Mouse (Mus musculus): ENCODE results near the gene Gm28635. TPM values are rescaled to one million over a fixed set of nuclear protein-coding genes. Genes with fewer than 3 reads are reported as not detected.

Gene Gm28635
- not detected in 2 replicates for polyA plus RNA-seq (2011; ENCODE audit: insufficient read depth, insufficient read length, low replicate concordance, missing spikeins)

- TF ChIP-seq CTCF (IDR thresholded peaks at IDR 0.05; ENCODE audit: control insufficient read depth, insufficient read depth, low read length) (no peak), POLR2A (IDR thresholded peaks at IDR 0.05; ENCODE audit: borderline replicate concordance, control insufficient read depth, low read depth, low read length) (peak; percentile 44; the same call in 1 of the 2 replicates)
- H3K4me3 ChIP-seq (replicated peaks; ENCODE audit: control insufficient read depth, low read depth, low read length) = peak within 1 kb of the TSS; percentile 98
- H3K4me1 ChIP-seq (ENCODE audit: control insufficient read depth, insufficient read depth, low read length) = no peaks in the 10 kb centered on the region; the same call in 1 of the 2 replicates
- WGBS = under 1% methylated on average over 44 of the region's 44 CpGs
- H3K27ac ChIP-seq (ENCODE audit: control insufficient read depth, insufficient read depth, low read depth, low read length, poor library complexity) = peak within 1 kb of the TSS; percentile 20; the same call in 1 of the 2 replicates
These were observed at the start of gene Gm28635, which contains the start of gene Med19 for GRCm38 (mm10) chr2:84677968-84678880. Gene Gm28635, minus strand, starts transcription at chr2:84678041. Gene Med19, plus strand, starts transcription at chr2:84678402.

DNA sequence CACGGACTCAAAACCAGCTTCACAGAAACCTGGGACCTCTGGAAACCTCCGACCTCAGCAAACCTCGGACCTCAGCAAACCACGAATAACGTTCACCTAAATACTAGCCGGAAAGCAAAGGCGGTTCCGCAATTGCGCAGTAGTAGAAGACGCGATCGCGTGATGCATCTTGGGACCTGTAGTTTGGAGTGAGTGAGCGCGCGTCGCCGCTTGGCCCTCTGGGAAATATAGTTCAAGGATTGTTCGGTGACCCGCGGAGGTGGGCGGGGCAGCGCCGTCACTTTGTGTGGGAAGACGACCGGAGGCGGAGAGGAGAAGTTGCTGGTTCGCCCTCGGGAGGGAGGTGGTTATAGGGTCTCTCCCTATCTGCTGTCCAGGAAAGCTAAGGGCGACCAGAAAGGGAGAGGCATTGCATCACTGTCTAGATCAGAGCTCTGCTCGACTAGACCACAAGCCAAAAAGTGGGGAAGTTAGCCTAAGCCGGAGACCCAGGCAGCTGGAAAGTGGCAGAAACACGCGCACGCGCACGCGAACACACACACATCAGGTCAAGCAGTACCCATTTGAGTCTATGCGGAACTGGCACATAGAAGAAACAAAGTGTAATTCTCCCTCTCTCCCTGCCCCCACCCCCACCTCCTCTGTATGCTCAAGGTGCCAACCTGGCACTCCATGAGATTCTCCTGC lies 49.5 kb upstream of the Gm28635 start, which contains the start of gene Clp1:
Clp1 (minus strand) TSS at position 179 of the 687 bp plus-strand sequence.
- no peaks in the 10 kb centered on the region for H3K4me1 ChIP-seq (ENCODE audit: control insufficient read depth, insufficient read depth, low read length)
- peak within 1 kb of the TSS; percentile 94 for H3K27ac ChIP-seq (ENCODE audit: control insufficient read depth, insufficient read depth, low read depth, low read length, poor library complexity)
- TF ChIP-seq POLR2A (IDR thresholded peaks at IDR 0.05; ENCODE audit: borderline replicate concordance, control insufficient read depth, low read depth, low read length) = peak; percentile 90
- 0 out of 2 replicates have a peak, but pooled peaks have one; percentile 16 for TF ChIP-seq CTCF (IDR thresholded peaks at IDR 0.05; ENCODE audit: control insufficient read depth, insufficient read depth, low read length)
- peak within 1 kb of the TSS; percentile 90 for H3K4me3 ChIP-seq (replicated peaks; ENCODE audit: control insufficient read depth, low read depth, low read length)
- WGBS = under 1% methylated on average over 39 of the region's 39 CpGs

GRCm38 (mm10) chr2:84726716-84727115 lies 48.9 kb upstream of the Gm28635 start:
- peak overlapping the region; percentile 76 for H3K4me3 ChIP-seq (replicated peaks; ENCODE audit: control insufficient read depth, low read depth, low read length)
- WGBS = 2% methylated on average over 9 of the region's 9 CpGs
- no peak overlapping the region for H3K27ac ChIP-seq (ENCODE audit: control insufficient read depth, insufficient read depth, low read depth, low read length, poor library complexity)
- TF ChIP-seq POLR2A (IDR thresholded peaks at IDR 0.05; ENCODE audit: borderline replicate concordance, control insufficient read depth, low read depth, low read length) (no peak), CTCF (IDR thresholded peaks at IDR 0.05; ENCODE audit: control insufficient read depth, insufficient read depth, low read length) (no peak)
- no peaks in the 10 kb centered on the region for H3K4me1 ChIP-seq (ENCODE audit: control insufficient read depth, insufficient read depth, low read length)

- no peaks in the 10 kb centered on the region for H3K4me1 ChIP-seq (ENCODE audit: control insufficient read depth, insufficient read depth, low read length)
- TF ChIP-seq POLR2A (IDR thresholded peaks at IDR 0.05; ENCODE audit: borderline replicate concordance, control insufficient read depth, low read depth, low read length) (no peak), CTCF (IDR thresholded peaks at IDR 0.05; ENCODE audit: control insufficient read depth, insufficient read depth, low read length) (no peak)
- H3K27ac ChIP-seq (ENCODE audit: control insufficient read depth, insufficient read depth, low read depth, low read length, poor library complexity) = no peak overlapping the region
- WGBS = 87% methylated on average over 10 of the region's 10 CpGs
- H3K4me3 ChIP-seq (replicated peaks; ENCODE audit: control insufficient read depth, low read depth, low read length) = no peak overlapping the region
These were observed 47.9 kb upstream of the Gm28635 start for GRCm38 (mm10) chr2:84725770-84726169.

DNA sequence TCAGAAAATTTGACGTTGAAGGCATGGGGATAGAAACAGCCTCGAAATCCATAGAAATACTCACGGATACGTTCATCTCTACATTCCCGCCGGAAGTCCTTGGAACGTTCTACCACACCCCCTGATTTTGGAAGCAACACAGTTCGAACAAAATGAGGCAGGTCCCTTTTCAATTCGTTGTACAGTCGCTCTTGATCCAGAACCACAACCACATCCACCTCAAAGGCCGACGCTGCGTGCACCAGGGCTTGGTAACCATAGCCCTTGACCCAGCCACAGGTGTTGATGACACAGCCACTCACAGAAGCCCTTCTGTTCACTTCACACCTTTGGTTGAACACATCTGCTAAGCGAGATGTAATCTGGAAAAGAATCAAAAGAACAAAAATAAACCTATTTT lies 46.0 kb upstream of the Gm28635 start:
- TF ChIP-seq CTCF (IDR thresholded peaks at IDR 0.05; ENCODE audit: control insufficient read depth, insufficient read depth, low read length) (no peak), POLR2A (IDR thresholded peaks at IDR 0.05; ENCODE audit: borderline replicate concordance, control insufficient read depth, low read depth, low read length) (no peak)
- no peak overlapping the region for H3K4me3 ChIP-seq (replicated peaks; ENCODE audit: control insufficient read depth, low read depth, low read length)
- WGBS = 90% methylated on average over 14 of the region's 14 CpGs
- H3K27ac ChIP-seq (ENCODE audit: control insufficient read depth, insufficient read depth, low read depth, low read length, poor library complexity) = no peak overlapping the region
- H3K4me1 ChIP-seq (ENCODE audit: control insufficient read depth, insufficient read depth, low read length) = no peaks in the 10 kb centered on the region

DNA sequence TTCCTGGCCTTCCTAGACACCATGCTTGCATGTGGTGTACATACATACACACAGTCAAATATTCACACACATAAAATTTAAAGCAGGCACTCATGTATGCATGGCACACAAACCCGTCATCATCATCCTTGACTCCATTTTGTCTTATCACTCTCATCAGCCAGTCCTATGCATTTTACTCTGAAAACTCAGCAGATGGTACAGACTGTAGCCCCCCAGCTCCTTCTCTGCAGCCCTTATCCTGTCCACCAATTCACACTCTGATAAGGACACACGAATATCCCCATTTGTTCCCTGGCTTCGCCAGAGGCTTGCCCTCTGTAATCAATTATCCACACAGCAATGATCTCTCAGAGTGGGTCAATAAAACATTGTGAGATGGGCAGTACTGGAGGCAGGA lies 43.3 kb upstream of the Gm28635 start:
- H3K4me1 ChIP-seq (ENCODE audit: control insufficient read depth, insufficient read depth, low read length) = no peaks in the 10 kb centered on the region; the same call in 1 of the 2 replicates
- H3K4me3 ChIP-seq (replicated peaks; ENCODE audit: control insufficient read depth, low read depth, low read length) = no peak overlapping the region
- WGBS = 76% methylated on average over 3 of the region's 3 CpGs
- TF ChIP-seq CTCF (IDR thresholded peaks at IDR 0.05; ENCODE audit: control insufficient read depth, insufficient read depth, low read length) (no peak), POLR2A (IDR thresholded peaks at IDR 0.05; ENCODE audit: borderline replicate concordance, control insufficient read depth, low read depth, low read length) (no peak)
- H3K27ac ChIP-seq (ENCODE audit: control insufficient read depth, insufficient read depth, low read depth, low read length, poor library complexity) = no peak overlapping the region

DNA sequence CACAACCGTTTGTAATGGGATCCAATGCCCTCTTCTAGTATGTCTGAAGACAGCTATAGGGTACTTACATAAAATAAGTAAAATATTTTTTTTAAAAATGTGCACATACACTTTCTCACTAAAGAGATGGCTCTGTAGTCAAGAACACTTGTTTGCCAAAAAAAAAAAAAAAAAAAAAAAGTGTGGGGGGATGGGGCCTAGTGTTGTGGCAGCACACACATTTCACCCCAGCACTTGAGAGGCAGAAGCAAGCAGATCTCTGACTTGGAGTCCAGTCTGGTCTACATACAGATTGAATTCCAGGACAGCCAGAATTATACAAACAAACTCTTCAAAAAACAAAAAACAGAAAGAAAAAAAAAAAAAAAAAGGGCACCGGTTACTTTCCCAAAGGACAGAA lies 42.9 kb upstream of the Gm28635 start:
- TF ChIP-seq CTCF (IDR thresholded peaks at IDR 0.05; ENCODE audit: control insufficient read depth, insufficient read depth, low read length) (no peak), POLR2A (IDR thresholded peaks at IDR 0.05; ENCODE audit: borderline replicate concordance, control insufficient read depth, low read depth, low read length) (no peak)
- no peaks in the 10 kb centered on the region; the same call in 1 of the 2 replicates for H3K4me1 ChIP-seq (ENCODE audit: control insufficient read depth, insufficient read depth, low read length)
- H3K4me3 ChIP-seq (replicated peaks; ENCODE audit: control insufficient read depth, low read depth, low read length) = no peak overlapping the region
- H3K27ac ChIP-seq (ENCODE audit: control insufficient read depth, insufficient read depth, low read depth, low read length, poor library complexity) = no peak overlapping the region
- WGBS = 90% methylated on average over 2 of the region's 2 CpGs

DNA sequence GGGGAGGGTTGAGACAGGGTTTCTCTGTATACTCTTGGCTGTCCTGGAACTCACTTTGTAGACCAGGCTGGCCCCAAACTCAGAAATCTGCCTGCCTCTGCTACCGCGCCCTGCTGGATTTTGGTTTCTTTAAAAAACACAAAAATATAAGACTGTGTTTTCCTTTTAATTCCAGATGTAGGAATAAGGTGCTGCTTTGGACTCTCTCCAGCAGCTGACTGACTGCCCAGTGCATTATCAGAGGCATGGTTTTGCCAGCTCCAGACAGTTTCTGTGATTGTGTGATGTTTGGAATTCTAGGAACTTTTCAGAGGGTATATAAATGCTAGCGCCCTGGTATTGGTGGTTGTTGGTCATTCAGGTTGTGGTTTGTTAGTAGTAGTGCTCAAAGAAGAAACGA lies 39.5 kb upstream of the Gm28635 start:
- H3K27ac ChIP-seq (ENCODE audit: control insufficient read depth, insufficient read depth, low read depth, low read length, poor library complexity) = no peak overlapping the region
- H3K4me3 ChIP-seq (replicated peaks; ENCODE audit: control insufficient read depth, low read depth, low read length) = no peak overlapping the region
- H3K4me1 ChIP-seq (ENCODE audit: control insufficient read depth, insufficient read depth, low read length) = no peaks in the 10 kb centered on the region; the same call in 1 of the 2 replicates
- WGBS = 93% methylated on average over 4 of the region's 4 CpGs
- no peak for TF ChIP-seq POLR2A (IDR thresholded peaks at IDR 0.05; ENCODE audit: borderline replicate concordance, control insufficient read depth, low read depth, low read length)
- TF ChIP-seq CTCF (IDR thresholded peaks at IDR 0.05; ENCODE audit: control insufficient read depth, insufficient read depth, low read length) = no peak
